Mouse (Mus musculus): ENCODE data around the gene Hist1h2bf.
"Not testable (repeated sequence)": the region's sequence is repeated elsewhere in the genome, so short reads cannot be mapped to it uniquely, and the experiment has no call there.

The Hist1h2bf gene

DNA sequence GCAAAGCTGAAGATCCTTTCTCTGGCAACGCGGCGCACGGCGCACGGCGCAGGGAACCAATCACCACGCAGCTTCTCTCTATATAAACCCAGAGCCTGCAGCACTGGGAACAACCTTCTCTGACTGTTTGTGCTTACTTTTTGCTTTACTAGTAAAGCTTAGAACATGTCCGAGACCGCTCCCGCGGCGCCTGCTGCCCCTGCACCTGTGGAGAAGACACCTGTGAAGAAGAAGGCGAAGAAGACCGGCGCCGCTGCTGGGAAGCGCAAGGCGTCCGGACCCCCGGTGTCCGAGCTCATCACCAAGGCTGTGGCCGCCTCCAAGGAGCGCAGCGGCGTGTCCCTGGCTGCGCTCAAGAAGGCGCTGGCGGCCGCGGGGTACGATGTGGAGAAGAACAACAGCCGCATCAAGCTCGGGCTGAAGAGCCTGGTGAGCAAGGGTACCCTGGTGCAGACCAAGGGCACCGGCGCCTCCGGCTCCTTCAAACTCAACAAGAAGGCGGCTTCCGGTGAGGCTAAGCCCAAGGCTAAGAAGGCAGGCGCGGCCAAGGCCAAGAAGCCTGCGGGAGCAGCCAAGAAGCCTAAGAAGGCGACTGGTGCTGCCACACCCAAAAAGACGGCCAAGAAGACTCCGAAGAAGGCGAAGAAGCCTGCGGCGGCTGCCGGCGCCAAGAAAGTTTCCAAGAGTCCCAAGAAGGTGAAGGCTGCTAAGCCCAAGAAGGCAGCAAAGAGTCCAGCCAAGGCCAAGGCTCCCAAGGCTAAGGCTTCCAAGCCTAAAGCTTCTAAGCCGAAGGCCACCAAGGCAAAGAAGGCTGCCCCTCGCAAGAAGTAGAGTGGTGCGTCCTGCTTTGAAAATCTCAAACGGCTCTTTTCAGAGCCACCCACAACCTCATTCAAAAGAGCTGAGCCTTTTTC, 18.8 kb downstream of the Hist1h2bf start:
- in situ Hi-C loops (cut with MboI; ENCODE audit: low pct_unique_long_range_greater_than_20kb in 1 of 2, low sequenced_read_pairs in 2 of 2, unreplicated experiment in 1 of 2) = no loop called here

DNA sequence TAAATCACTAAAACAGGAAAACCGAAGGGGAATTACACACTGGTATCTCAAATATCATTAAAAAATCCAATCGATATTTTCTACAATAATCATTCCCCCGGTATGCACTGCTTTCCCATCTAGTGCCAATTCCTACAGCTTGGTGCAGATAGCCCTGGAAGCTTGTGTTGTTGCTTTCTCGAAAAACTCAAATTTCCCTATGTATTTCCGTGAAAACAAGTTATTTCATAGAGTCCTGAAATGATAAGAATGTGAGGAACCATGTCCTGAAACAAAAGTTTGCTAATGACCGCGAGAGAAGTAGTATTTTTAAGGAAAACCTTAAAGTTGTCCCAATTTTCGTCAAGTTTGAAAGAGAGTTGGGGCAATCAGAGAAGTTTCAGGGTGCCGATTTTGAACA, 19.6 kb downstream of the Hist1h2bf start:
- in situ Hi-C loops (cut with MboI; ENCODE audit: low pct_unique_long_range_greater_than_20kb in 1 of 2, low sequenced_read_pairs in 2 of 2, unreplicated experiment in 1 of 2) = no loop called here

DNA sequence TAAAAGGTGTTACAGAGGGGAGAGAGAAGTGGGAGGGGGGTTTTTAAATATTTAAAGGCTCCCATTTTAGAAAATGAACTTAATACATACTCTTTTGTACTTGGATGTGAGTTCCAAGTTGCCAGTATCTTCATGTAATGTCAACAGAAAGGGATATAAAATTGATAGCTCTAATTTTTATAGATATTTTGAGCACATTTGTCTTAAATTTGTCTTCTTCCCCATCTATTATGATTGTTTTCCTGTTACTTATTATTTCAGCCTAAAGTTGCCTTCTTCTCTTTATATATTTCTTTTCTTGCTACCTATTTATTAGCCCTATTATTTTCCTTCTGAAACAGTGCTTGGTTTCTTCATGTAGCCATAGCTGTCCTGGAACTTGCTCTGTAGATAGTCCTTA, 21.0 kb downstream of the Hist1h2bf start, which contains the start of gene Hist1h1d:
Gene Hist1h1d, plus strand, starts transcription at position 301 of the 400 bp plus-strand sequence.
- in situ Hi-C loops (cut with MboI; ENCODE audit: low pct_unique_long_range_greater_than_20kb in 1 of 2, low sequenced_read_pairs in 2 of 2, unreplicated experiment in 1 of 2) = no loop called here

DNA sequence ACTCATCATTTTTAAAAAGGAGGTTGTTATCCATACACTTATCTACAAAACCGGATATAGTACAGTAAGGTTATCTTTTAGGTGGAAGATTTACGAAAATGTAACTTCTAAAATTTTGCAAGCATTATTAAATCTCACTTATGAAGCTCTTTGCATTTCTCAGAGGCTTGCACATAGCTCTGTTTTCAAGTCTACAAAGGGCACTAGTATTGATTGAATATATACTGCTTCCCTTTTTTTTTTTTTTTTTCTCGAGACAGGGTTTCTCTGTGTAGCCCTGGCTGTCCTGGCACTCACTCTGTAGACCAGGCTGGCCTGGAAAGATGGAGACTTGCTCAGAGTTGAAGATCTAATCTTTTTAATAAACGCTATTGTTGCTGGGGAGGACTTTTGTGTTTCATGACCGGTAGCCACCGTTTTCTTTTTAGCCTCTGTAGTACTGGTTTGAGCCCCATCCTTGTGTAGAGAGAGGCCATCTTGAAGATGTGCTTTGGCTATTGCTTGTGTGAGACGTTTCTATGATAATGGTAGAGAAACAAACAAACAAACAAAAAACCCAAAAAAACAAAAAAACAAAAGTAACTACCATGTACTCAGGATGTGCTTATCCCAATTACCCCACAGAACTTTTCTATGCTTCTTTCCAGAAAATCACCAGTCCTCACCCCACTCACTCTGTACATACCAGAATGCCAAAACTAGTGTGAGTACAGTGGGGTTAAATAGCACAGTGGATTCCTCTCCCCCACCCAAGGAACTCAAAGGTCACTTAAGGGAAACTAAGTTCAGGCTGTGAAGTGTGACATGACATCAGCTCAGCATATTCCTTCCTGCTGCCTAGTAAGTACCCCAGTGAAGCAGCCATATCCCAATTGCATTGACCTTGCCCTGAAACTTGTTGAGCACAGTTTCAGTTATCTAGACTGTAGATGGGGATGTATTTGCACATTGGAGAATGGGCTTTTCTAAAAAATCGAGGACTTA, 21.8 kb downstream of the Hist1h2bf start:
- in situ Hi-C loops (cut with MboI; ENCODE audit: low pct_unique_long_range_greater_than_20kb in 1 of 2, low sequenced_read_pairs in 2 of 2, unreplicated experiment in 1 of 2) = no loop called here

DNA sequence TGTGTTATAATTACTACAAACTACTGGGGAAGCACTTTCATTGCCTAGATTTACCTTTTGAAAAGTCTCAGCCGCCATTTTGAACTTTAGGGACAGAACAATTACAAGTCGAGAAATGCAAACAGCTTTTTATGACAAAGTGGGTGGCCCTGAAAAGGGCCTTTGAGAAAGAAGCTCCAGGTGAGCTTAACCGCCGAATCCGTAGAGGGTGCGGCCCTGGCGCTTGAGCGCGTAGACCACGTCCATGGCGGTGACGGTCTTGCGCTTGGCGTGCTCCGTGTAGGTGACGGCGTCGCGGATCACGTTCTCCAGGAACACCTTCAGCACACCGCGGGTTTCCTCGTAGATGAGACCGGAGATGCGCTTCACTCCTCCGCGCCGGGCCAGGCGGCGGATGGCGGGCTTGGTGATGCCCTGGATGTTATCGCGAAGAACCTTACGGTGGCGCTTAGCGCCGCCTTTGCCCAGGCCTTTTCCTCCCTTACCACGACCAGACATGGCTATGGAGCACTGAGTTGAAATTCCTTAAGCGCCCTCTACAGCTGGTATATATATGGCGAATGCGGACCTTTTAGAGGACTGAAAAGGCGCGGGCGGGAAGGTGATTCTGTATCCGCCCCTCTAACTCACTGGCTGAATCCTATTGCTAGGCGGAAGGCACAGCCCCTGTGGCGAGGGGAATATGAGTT, 22.7 kb downstream of the Hist1h2bf start, which contains the start of gene Hist1h4f:
Gene Hist1h4f, minus strand, starts transcription at position 503 of the 689 bp plus-strand sequence.
- in situ Hi-C loops (cut with MboI; ENCODE audit: low pct_unique_long_range_greater_than_20kb in 1 of 2, low sequenced_read_pairs in 2 of 2, unreplicated experiment in 1 of 2) = not testable (repeated sequence)

DNA sequence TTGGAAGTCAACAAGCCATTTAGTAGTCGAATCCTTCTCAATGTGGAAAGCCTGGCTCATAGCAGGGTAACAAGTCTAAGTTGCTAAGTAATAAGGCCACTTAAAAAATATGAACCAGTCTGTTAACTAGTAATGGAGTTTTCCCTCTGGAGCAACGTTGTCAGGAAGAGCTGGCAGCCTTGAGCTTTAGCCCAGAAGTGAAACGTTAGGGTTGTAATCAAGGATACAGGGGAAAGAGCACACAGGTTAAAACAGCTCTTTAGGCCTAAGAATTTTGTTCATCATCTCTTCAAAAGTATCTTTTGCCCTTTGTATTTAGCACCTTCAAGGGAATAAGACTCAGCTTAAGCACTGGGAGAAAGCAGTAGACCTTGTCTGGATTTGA, 23.2 kb downstream of the Hist1h2bf start:
- in situ Hi-C loops (cut with MboI; ENCODE audit: low pct_unique_long_range_greater_than_20kb in 1 of 2, low sequenced_read_pairs in 2 of 2, unreplicated experiment in 1 of 2) = no loop called here

DNA sequence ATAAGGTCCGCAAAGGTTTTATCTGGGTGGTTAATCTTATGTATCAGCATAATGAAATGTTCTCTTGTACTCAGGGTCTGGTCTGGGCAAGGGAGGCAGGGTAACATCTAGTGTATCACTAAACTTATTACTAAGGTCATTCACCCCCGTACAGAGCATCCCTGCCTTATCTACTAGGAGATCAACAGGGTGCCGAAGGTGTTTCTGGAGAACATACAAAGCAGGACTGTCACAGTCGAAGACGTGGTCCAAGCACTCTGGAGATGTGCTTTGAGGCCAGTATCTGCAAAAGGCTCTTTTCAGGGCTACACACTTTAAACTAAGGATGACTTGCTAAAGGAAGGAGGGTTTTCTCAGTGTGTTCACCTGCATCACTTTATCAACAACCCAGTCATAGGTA, 27.3 kb downstream of the Hist1h2bf start:
- in situ Hi-C loops (cut with MboI; ENCODE audit: low pct_unique_long_range_greater_than_20kb in 1 of 2, low sequenced_read_pairs in 2 of 2, unreplicated experiment in 1 of 2) = no loop called here

DNA sequence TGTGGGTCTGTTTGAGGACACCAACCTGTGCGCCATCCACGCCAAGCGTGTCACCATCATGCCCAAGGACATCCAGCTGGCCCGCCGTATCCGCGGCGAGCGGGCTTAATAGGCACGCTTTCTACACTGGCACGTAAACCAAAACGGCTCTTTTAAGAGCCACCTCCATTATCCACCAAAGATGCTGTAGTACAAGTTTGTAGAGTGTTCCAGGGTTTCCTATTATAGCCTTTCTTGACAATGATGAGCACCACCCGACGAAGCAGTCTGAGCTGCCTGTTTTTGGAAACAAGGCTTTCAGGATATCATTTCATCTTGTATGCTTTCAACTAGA, 29.2 kb downstream of the Hist1h2bf start:
- in situ Hi-C loops (cut with MboI; ENCODE audit: low pct_unique_long_range_greater_than_20kb in 1 of 2, low sequenced_read_pairs in 2 of 2, unreplicated experiment in 1 of 2) = not testable (repeated sequence)

DNA sequence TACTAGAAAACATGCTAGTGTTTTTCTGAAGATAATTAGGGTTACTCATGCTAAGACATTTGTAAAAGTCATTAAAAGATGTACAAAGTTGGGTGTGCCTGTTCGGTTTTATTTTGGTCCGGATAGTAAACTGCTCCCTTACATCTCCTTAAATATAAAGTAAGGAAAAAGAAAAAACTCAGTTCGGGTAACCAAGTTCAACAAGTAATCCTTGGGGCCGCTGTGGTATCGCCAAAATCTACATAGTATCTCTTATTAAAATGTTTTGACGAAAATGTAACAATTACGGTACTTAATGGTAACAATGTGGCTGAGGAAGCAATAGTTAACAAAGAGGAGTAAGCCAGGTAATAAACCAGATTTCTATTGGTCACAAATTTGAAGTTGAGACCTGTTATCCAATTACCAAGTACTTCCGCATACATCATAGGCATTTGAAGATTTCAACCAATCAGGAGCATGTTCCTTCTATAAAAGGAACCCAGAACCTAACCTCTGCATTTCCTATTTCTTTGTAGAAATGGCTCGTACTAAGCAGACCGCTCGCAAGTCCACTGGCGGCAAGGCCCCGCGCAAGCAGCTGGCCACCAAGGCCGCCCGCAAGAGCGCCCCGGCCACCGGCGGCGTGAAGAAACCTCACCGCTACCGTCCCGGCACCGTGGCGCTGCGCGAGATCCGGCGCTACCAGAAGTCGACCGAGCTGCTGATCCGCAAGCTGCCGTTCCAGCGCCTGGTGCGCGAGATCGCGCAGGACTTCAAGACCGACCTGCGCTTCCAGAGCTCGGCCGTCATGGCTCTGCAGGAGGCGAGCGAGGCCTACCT, 29.8 kb downstream of the Hist1h2bf start, which contains the start of gene Hist1h3f:
Gene Hist1h3f, plus strand, starts transcription at position 88 of the 822 bp plus-strand sequence.
- in situ Hi-C loops (cut with MboI; ENCODE audit: low pct_unique_long_range_greater_than_20kb in 1 of 2, low sequenced_read_pairs in 2 of 2, unreplicated experiment in 1 of 2) = no loop called here

DNA sequence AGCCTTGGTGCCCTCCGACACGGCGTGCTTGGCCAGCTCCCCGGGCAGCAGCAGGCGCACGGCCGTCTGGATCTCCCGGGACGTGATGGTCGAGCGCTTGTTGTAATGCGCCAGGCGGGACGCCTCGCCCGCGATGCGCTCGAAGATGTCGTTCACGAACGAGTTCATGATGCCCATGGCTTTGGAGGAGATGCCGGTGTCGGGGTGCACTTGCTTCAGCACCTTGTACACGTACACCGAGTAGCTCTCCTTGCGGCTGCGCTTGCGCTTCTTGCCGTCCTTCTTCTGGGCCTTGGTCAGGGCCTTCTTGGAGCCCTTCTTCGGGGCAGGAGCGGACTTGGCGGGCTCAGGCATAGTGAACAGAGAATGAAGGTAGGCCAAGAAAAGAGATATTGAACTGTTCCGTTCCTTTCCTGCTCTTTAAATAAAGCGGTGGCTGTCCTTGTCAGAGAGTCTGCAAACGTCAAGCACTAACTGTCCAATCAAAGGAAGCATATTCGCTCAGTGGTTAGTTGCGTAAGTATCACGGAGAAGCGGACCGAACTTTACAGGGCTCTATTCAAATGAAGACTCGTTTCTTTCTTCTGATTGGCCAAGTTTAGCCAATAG, 30.9 kb downstream of the Hist1h2bf start, which contains the start of gene Hist1h2bh:
Gene Hist1h2bh, minus strand, starts transcription at position 394 of the 609 bp plus-strand sequence.
- in situ Hi-C loops (cut with MboI; ENCODE audit: low pct_unique_long_range_greater_than_20kb in 1 of 2, low sequenced_read_pairs in 2 of 2, unreplicated experiment in 1 of 2) = not testable (repeated sequence)

DNA sequence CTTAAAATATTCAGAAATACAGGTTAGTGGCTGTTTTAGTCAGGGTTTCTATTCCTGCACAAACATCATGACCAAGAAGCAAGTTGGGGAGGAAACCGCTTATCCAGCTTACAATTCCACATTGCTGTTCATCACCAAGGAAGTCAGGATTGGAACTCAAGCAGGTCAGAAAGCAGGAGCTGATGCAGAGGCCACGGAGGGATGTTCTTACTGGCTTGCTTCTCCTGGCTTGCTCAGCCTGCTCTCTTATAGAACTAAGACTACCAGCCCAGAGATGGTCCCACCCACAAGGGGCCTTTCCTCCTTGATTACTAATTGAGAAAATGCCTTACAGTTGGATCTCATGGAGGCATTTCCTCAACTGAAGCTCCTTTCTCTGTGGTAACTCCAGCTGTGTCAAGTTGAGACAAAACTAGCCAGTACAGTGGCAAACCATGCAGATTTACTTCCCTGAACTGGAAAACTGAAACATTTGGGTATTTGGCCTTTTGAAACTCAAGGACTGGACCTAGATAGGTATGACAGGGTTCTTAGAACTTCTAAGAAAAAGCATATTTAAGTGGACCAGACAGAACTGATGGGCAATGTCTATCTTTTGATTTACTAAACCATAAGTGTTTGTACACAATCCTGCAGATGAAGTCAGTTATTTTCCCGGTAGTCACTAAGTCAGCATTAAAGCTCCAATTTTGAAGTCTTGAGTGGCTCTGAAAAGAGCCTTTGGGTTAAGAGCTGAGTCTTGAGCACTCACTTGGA, 31.6 kb downstream of the Hist1h2bf start:
- in situ Hi-C loops (cut with MboI; ENCODE audit: low pct_unique_long_range_greater_than_20kb in 1 of 2, low sequenced_read_pairs in 2 of 2, unreplicated experiment in 1 of 2) = not testable (repeated sequence)

DNA sequence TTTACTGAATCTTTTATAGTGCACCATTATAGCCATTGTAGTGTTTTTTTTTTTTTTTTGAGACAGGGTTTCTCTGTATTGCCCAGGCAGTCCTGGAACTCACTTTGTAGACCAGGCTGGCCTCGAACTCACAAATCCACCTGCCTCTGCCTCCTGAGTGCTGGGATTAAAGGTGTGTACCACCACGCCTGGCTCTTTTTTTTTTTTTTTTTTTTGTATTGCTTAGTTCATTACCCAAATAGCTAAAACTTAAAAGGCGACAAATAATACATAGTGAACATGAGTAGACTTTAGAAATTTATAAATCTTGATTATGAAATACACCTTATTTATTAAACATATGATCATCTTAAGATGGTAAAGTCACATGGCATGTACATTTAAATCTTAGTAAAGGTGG, 32.5 kb downstream of the Hist1h2bf start:
- in situ Hi-C loops (cut with MboI; ENCODE audit: low pct_unique_long_range_greater_than_20kb in 1 of 2, low sequenced_read_pairs in 2 of 2, unreplicated experiment in 1 of 2) = no loop called here

DNA sequence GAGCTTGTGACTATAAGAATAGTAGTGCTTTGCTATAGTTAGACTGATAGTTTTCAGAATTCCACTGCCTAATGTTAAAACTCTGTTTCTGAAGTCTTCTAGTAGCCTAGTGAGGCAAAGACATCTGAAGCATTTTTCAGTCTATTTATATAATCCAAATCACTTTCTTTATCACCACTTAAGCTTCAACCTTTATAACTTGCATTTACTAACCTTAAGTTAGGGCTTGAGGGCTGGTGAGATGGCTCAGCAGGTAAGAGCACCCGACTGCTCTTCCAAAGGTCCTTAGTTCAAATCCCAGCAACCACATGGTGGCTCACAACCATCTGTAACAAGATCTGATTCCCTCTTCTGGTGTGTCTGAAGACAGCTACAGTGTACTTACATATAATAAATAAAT, 34.2 kb downstream of the Hist1h2bf start:
- in situ Hi-C loops (cut with MboI; ENCODE audit: low pct_unique_long_range_greater_than_20kb in 1 of 2, low sequenced_read_pairs in 2 of 2, unreplicated experiment in 1 of 2) = not testable (repeated sequence)

DNA sequence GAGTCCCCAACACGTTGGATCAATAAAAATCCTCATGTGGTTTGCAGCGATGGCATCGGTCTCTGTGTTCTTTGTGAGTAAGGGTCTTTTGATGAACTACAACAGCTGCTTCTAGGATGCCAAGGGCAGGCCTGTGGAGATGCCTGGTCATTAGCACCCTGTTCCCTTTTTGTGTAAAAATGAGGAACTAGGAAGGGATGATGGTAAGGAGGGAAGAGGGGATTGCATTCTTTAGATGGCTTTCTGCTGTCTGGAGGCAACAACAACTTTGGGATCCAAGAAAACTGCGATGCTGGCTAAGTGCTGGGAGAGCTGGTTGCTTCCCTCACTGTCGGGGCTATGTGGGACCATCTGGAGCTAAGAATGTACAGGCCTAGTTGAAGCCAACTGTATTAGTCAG, 35.7 kb downstream of the Hist1h2bf start:
- in situ Hi-C loops (cut with MboI; ENCODE audit: low pct_unique_long_range_greater_than_20kb in 1 of 2, low sequenced_read_pairs in 2 of 2, unreplicated experiment in 1 of 2) = no loop called here

DNA sequence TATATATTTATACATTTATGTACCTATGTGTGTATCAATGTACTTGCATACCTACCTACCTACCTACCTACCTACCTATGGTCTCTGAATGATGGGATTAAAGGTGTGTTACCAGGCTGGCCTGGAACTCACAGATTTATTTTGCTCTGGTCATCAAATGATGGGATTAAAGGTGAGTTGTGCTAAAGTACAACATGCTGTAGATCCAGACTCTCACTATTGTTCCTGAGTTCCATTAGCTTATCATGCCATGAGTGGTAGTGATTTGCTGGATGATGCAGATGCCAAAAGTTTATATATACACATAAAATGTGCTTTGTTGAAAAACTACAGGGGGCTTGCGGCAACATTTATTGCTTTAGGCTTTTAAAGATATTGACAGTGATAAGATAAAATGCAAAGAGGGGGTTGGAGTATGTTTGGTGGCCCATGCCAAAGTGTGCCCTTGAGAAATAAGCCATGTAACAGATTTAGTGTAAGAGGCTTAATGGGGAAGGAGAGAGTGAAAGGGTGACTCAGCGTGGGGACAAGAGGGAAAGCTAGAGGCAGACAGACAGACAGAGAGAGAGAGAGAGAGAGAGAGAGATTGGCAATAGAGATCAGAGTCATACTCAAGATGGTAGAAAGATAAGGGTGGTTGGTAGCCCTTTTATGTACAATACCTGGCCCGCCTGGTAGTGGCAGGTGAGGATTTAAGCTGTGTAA, 36.8 kb downstream of the Hist1h2bf start:
- in situ Hi-C loops (cut with MboI; ENCODE audit: low pct_unique_long_range_greater_than_20kb in 1 of 2, low sequenced_read_pairs in 2 of 2, unreplicated experiment in 1 of 2) = no loop called here

Measured in mouse embryonic stem cell (cell line).